Mouse (Mus musculus): ENCODE data around the gene Tmem215. TPM values are rescaled to one million over a fixed set of nuclear protein-coding genes. Genes with fewer than 3 reads are reported as not detected.

Gene Tmem215
- 0.56 and 0.74 TPM in 2 replicates for polyA plus RNA-seq (2015; fragmentation: Nextera tagmentation; extraction: Ambion mirVana)

GRCm38 (mm10) chr4:40471880-40472279 lies at the start of gene Tmem215:
Tmem215 (plus strand) TSS chr4:40472180.
- no peak within 1 kb of the TSS for H3K27ac ChIP-seq (replicated peaks)
- peak within 1 kb of the TSS; percentile 46 for H3K4me3 ChIP-seq
- H3K27me3 ChIP-seq = 0 out of 2 replicates have a peak, but pooled peaks cover 13% of the 10 kb centered on the region
- H3K9me3 ChIP-seq = no peaks in the 10 kb centered on the region
- peaks cover 7% of the 10 kb centered on the region; the same call in 1 of the 2 replicates for H3K4me1 ChIP-seq
- H3K9ac ChIP-seq (replicated peaks) = peak within 1 kb of the TSS; percentile 49
- no peaks in the 10 kb centered on the region for H3K36me3 ChIP-seq
- ATAC-seq (replicated peaks) = no peak
- 83% methylated on average over 10 of the region's 10 CpGs for WGBS
- peak within 1 kb of the TSS; percentile 90 for H3K4me2 ChIP-seq (replicated peaks)

DNA sequence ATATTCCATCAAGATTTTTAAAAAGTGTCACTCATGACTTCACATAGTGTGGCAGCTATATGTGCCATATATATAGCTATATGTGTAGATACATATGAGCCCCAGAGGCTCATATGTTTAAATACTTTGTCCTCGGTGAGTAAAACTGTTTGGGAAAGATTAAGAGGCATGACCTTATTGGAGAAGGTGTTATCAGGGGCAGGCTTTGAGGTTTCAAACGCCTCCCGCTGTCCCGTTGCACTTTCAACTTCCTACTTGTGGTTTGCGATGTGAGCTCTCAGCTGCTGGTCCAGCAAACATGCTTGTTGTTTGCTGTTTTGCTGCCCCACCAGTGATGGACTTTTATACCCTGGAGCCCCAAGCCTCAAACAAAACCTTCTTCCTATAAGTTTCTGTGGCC lies 40.1 kb upstream of the Tmem215 start:
- H3K9ac ChIP-seq (replicated peaks) = no peak overlapping the region
- ATAC-seq (replicated peaks) = no peak
- no peak overlapping the region for H3K4me3 ChIP-seq
- 91% methylated on average over 5 of the region's 5 CpGs for WGBS
- H3K9me3 ChIP-seq = 0 out of 2 replicates have a peak, but pooled peaks cover under 1% of the 10 kb centered on the region
- no peak overlapping the region for H3K4me2 ChIP-seq (replicated peaks)
- no peaks in the 10 kb centered on the region for H3K36me3 ChIP-seq
- no peaks in the 10 kb centered on the region for H3K27me3 ChIP-seq
- no peak overlapping the region for H3K27ac ChIP-seq (replicated peaks)
- no peaks in the 10 kb centered on the region for H3K4me1 ChIP-seq

- H3K27ac ChIP-seq (replicated peaks) = no peak overlapping the region
- WGBS = 83% methylated on average over 3 of the region's 3 CpGs
- no peaks in the 10 kb centered on the region for H3K27me3 ChIP-seq
- H3K9me3 ChIP-seq = peaks cover 5% of the 10 kb centered on the region; the same call in 1 of the 2 replicates
- H3K36me3 ChIP-seq = no peaks in the 10 kb centered on the region
- no peak for ATAC-seq (replicated peaks)
- H3K4me2 ChIP-seq (replicated peaks) = no peak overlapping the region
- H3K4me1 ChIP-seq = no peaks in the 10 kb centered on the region
- no peak overlapping the region for H3K9ac ChIP-seq (replicated peaks)
- H3K4me3 ChIP-seq = no peak overlapping the region
Measured at GRCm38 (mm10) chr4:40433379-40433778, 38.6 kb upstream of the Tmem215 start.

GRCm38 (mm10) chr4:40434388-40434787 lies 37.6 kb upstream of the Tmem215 start:
- Histone ChIP-seq H3K9ac (replicated peaks) (no peak overlapping the region), H3K4me2 (replicated peaks) (no peak overlapping the region), H3K36me3 (no peaks in the 10 kb centered on the region), H3K4me3 (no peak overlapping the region), H3K9me3 (peaks cover 5% of the 10 kb centered on the region; the same call in 1 of the 2 replicates), H3K27me3 (no peaks in the 10 kb centered on the region), H3K4me1 (no peaks in the 10 kb centered on the region), H3K27ac (replicated peaks) (no peak overlapping the region)
- no peak for ATAC-seq (replicated peaks)
- 49% methylated on average over 1 of the region's 1 CpGs for WGBS

DNA sequence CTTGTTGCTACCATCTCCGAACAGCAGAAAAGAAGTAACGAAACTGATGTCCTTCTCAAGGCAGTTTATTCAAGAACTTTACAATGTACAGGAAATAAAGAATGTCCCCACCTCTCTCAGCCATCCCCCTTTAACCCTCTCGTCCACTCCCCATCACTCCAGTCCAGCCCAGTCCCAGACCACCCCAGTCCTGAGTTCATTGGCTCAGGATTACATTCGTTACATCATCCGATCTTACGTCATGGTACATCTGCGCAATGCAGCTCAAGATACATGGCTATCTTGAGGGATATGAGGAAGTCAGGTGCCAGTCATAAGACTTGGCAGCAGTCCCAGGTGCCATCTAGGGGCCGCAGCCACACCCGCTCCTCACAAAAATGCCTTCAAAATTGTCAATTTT lies 28.4 kb upstream of the Tmem215 start:
- WGBS = 95% methylated on average over 9 of the region's 9 CpGs
- Histone ChIP-seq H3K27me3 (no peaks in the 10 kb centered on the region), H3K4me2 (replicated peaks) (no peak overlapping the region), H3K9me3 (no peaks in the 10 kb centered on the region), H3K27ac (replicated peaks) (no peak overlapping the region), H3K4me3 (no peak overlapping the region), H3K4me1 (no peaks in the 10 kb centered on the region), H3K36me3 (no peaks in the 10 kb centered on the region), H3K9ac (replicated peaks) (no peak overlapping the region)
- ATAC-seq (replicated peaks) = no peak

- H3K4me2 ChIP-seq (replicated peaks) = peak overlapping the region; percentile 90
- H3K36me3 ChIP-seq = no peaks in the 10 kb centered on the region
- H3K4me1 ChIP-seq = peaks cover 7% of the 10 kb centered on the region; the same call in 1 of the 2 replicates
- peak overlapping the region; percentile 49 for H3K9ac ChIP-seq (replicated peaks)
- H3K27me3 ChIP-seq = 0 out of 2 replicates have a peak, but pooled peaks cover 13% of the 10 kb centered on the region
- H3K4me3 ChIP-seq = peak overlapping the region; percentile 46
- 4% methylated on average over 51 of the region's 55 CpGs for WGBS
- H3K27ac ChIP-seq (replicated peaks) = no peak overlapping the region
- peak; percentile 96 for ATAC-seq (replicated peaks)
- no peaks in the 10 kb centered on the region for H3K9me3 ChIP-seq
Measured at GRCm38 (mm10) chr4:40472700-40473530, 935 bp downstream of the Tmem215 start.

DNA sequence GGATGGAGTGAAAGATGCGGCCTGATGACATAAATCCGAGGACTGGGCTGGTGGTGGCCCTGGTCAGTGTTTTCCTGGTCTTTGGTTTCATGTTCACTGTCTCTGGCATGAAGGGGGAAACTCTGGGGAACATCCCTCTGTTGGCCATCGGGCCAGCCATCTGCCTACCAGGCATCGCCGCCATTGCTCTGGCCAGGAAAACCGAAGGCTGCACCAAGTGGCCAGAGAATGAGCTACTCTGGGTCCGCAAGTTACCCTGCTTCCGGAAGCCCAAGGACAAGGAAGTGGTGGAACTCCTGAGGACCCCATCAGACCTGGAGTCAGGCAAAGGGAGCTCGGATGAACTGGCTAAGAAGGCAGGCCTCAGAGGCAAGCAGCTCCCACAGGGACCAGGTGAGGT lies 1.9 kb downstream of the Tmem215 start:
- Histone ChIP-seq H3K9ac (replicated peaks) (no peak overlapping the region), H3K27ac (replicated peaks) (no peak overlapping the region), H3K4me3 (no peak overlapping the region), H3K4me2 (replicated peaks) (no peak overlapping the region), H3K9me3 (no peaks in the 10 kb centered on the region), H3K4me1 (peaks cover 7% of the 10 kb centered on the region; the same call in 1 of the 2 replicates), H3K36me3 (no peaks in the 10 kb centered on the region), H3K27me3 (0 out of 2 replicates have a peak, but pooled peaks cover 13% of the 10 kb centered on the region)
- ATAC-seq (replicated peaks) = 0 out of 2 replicates have a peak, but pooled peaks have one; percentile 21
- WGBS = 84% methylated on average over 9 of the region's 9 CpGs

- no peak for ATAC-seq (replicated peaks)
- WGBS = 95% methylated on average over 5 of the region's 5 CpGs
- Histone ChIP-seq H3K9me3 (no peaks in the 10 kb centered on the region), H3K36me3 (no peaks in the 10 kb centered on the region), H3K27me3 (0 out of 2 replicates have a peak, but pooled peaks cover 4% of the 10 kb centered on the region), H3K4me2 (replicated peaks) (no peak overlapping the region), H3K27ac (replicated peaks) (no peak overlapping the region), H3K9ac (replicated peaks) (no peak overlapping the region), H3K4me3 (no peak overlapping the region), H3K4me1 (peaks cover 1% of the 10 kb centered on the region; the same call in 1 of the 2 replicates)
Measured at GRCm38 (mm10) chr4:40477963-40478362, 6.0 kb downstream of the Tmem215 start.

DNA sequence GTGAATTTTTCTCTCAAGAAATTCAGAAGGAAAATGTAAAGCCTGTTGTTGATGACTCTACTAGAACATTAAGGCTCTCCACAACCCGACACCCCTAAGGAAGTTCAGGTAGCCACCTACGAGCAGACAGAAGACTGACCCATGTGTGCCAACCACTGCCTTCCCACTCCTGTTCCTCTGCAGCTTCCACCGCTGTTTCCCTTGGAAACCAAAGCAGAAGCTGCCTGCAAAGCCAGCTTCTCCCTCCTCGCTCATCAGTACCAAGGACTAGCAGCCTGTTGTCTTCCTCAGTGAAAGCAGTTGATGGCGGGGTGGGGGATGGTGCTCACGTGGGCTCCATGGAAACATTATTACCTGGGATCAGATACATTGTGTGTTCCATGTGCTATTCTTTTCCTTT lies 14.6 kb downstream of the Tmem215 start:
- Histone ChIP-seq H3K4me2 (replicated peaks) (no peak overlapping the region), H3K36me3 (no peaks in the 10 kb centered on the region), H3K27me3 (no peaks in the 10 kb centered on the region), H3K27ac (replicated peaks) (no peak overlapping the region), H3K4me3 (no peak overlapping the region), H3K9ac (replicated peaks) (no peak overlapping the region), H3K9me3 (no peaks in the 10 kb centered on the region), H3K4me1 (no peaks in the 10 kb centered on the region)
- WGBS = 67% methylated on average over 6 of the region's 6 CpGs
- ATAC-seq (replicated peaks) = no peak

DNA sequence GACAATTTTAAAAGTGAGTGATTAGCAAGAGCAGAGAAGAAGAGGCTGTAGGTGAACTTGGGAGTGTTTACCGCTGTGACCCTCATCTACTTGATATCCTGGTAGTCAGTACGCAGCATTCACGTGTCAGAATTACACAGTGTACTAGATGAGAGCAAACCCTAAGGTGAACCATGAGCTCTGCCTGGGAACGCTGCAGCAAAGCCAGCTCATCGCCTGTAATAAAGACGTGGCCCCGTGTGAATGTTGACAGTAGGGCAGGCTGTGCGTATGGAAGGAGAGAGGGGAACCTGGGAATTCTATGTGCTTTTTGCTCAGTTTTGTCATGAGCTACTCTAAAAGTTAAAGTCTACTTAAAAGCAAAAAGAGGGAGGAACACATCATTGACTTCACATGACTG lies 19.8 kb downstream of the Tmem215 start:
- 93% methylated on average over 8 of the region's 8 CpGs for WGBS
- ATAC-seq (replicated peaks) = no peak
- no peak overlapping the region for H3K4me2 ChIP-seq (replicated peaks)
- no peaks in the 10 kb centered on the region for H3K4me1 ChIP-seq
- H3K27ac ChIP-seq (replicated peaks) = no peak overlapping the region
- H3K27me3 ChIP-seq = no peaks in the 10 kb centered on the region
- no peaks in the 10 kb centered on the region for H3K36me3 ChIP-seq
- no peak overlapping the region for H3K9ac ChIP-seq (replicated peaks)
- no peak overlapping the region for H3K4me3 ChIP-seq
- no peaks in the 10 kb centered on the region for H3K9me3 ChIP-seq

DNA sequence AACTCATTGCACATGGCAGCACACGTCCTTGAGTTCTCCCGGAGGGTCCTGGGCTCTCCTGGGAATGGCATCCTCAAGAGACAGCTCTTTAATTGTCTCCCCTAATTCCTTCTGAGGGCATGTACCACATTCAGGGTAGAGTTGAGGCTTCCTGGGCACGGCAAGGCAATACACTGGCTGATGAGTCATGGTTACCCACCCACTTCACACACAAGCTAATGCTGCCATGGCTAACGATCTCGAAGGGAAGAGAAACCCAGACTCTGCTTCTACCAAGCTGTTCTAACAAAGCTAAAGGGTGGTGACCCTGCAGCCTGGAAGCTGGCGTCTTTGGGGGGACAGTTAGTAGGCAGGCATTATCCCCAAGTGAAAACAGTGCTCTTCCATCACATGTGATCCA lies 24.4 kb downstream of the Tmem215 start:
- H3K4me1 ChIP-seq = no peaks in the 10 kb centered on the region
- WGBS = 60% methylated on average over 6 of the region's 6 CpGs
- ATAC-seq (replicated peaks) = no peak
- no peaks in the 10 kb centered on the region for H3K27me3 ChIP-seq
- no peaks in the 10 kb centered on the region for H3K9me3 ChIP-seq
- H3K27ac ChIP-seq (replicated peaks) = no peak overlapping the region
- no peak overlapping the region for H3K4me3 ChIP-seq
- H3K4me2 ChIP-seq (replicated peaks) = no peak overlapping the region
- H3K36me3 ChIP-seq = no peaks in the 10 kb centered on the region
- H3K9ac ChIP-seq (replicated peaks) = no peak overlapping the region

DNA sequence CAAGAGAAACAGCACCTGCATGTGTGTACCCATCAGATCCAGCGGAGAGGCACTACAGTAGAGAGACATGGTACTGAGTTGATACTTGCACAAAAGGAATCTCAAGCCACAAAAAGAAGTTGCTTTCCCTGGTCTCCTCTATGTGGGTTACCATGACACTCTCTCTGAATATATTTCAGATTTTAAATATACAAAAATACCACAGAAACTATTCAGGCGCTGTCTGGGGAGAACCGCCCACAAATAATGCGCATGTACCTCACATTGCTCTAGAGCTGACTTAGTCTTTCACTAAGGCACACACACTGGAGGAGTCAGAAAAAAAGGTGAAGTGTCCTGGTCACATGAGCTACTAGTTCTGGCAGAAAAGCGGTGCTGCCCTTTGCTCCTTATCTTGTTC lies 24.8 kb downstream of the Tmem215 start:
- no peak for ATAC-seq (replicated peaks)
- H3K27me3 ChIP-seq = no peaks in the 10 kb centered on the region
- no peak overlapping the region for H3K27ac ChIP-seq (replicated peaks)
- H3K4me1 ChIP-seq = no peaks in the 10 kb centered on the region
- WGBS = 97% methylated on average over 5 of the region's 5 CpGs
- no peaks in the 10 kb centered on the region for H3K9me3 ChIP-seq
- no peaks in the 10 kb centered on the region for H3K36me3 ChIP-seq
- H3K4me3 ChIP-seq = no peak overlapping the region
- no peak overlapping the region for H3K4me2 ChIP-seq (replicated peaks)
- H3K9ac ChIP-seq (replicated peaks) = no peak overlapping the region
